Mouse (Mus musculus) C2C12 (cell line): ENCODE measurements around the gene Nacc2. TPM values are rescaled to one million over a fixed set of nuclear protein-coding genes. Genes with fewer than 3 reads are reported as not detected.

Experiments used
- H3K27me3 ChIP-seq: one replicate; pipeline ENCODE4 v1.6.1; 2011; ENCODE audit not compliant: control insufficient read depth, insufficient read depth, insufficient read length
- H3K36me3 ChIP-seq: one replicate; pipeline ENCODE4 v1.6.1; 2011; ENCODE audit not compliant: control insufficient read depth, insufficient read depth
- H3K4me3 ChIP-seq: one replicate; pipeline ENCODE4 v1.5.1; 2011; ENCODE audit warnings: mild to moderate bottlenecking, control low read depth; ENCODE audit not compliant: poor library complexity, insufficient read depth, severe bottlenecking
- H3K79me2 ChIP-seq: one replicate; pipeline ENCODE4 v1.6.1; 2011; ENCODE audit not compliant: control insufficient read depth, insufficient read depth
- H3K79me3 ChIP-seq: one replicate; pipeline ENCODE4 v1.6.1; 2011; ENCODE audit warnings: low read depth, control low read depth
- H3ac ChIP-seq: one replicate; pipeline ENCODE3; 2011; ENCODE audit warnings: low read depth; ENCODE audit not compliant: control insufficient read depth, insufficient read length
- CEBPB ChIP-seq: IDR thresholded peaks from one replicate; pipeline ENCODE4 v1.6.1; 2011; ENCODE audit warnings: low read depth, mild to moderate bottlenecking, control low read depth, moderate library complexity
- CTCF ChIP-seq: IDR thresholded peaks from one replicate; pipeline ENCODE4 v1.5.1; 2011; ENCODE audit not compliant: control insufficient read depth, insufficient read depth, insufficient read length
- FOSL1 ChIP-seq: IDR thresholded peaks from one replicate; pipeline ENCODE4 v1.8.0; 2011; ENCODE audit warnings: mild to moderate bottlenecking, low read length; ENCODE audit not compliant: poor library complexity, insufficient read depth, severe bottlenecking
- MAX ChIP-seq: IDR thresholded peaks from one replicate; pipeline ENCODE4 v1.6.1; 2011; ENCODE audit warnings: mild to moderate bottlenecking, control low read depth
- MYOD1 ChIP-seq: IDR thresholded peaks from one replicate; pipeline ENCODE4 v1.6.1; 2011; ENCODE audit warnings: low read depth; ENCODE audit not compliant: control insufficient read depth, insufficient read length
- MYOG ChIP-seq: IDR thresholded peaks from one replicate; pipeline ENCODE4 v1.6.1; 2011; ENCODE audit not compliant: control insufficient read depth, insufficient read length; ENCODE audit errors: extremely low read depth
- USF1 ChIP-seq: IDR thresholded peaks from one replicate; pipeline ENCODE4 v1.6.1; 2011; ENCODE audit warnings: low read depth, mild to moderate bottlenecking, control low read depth, moderate library complexity
- polyA plus RNA-seq: library from polyadenylated mRNA; unstranded; fragments of >200 nt; fragmentation: generic; extraction: Trizol; gene quantifications from one replicate; pipeline ENCODE4 v1.2.1, GENCODE M21; 2012; ENCODE audit warnings: missing spikeins

The Nacc2 gene
- polyA plus RNA-seq, 1 experiment: 20.8 TPM

DNA sequence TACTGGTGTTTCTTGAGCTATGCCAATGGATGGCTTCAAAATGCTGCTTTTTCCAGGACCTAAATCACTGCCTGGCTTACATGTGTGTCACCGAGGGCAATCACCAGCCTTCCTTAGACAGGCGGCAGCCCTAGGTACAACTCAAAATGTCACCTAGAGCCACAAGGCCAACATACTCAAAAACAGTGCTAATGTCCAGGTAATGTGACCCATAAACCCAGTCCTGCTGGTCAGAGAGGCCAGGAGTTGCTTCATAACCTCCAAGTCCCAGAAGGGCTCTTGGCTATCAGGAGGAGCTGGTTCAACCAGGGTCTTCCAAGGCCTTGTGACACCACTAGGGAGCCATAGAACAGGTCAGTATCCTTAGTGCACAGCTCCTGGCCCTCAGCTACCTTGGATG, 11.6 kb upstream of the Nacc2 start:
- no peak for TF ChIP-seq CEBPB
- TF ChIP-seq FOSL1: no peak
- TF ChIP-seq MYOD1: no peak
- no peak for TF ChIP-seq MYOG
- no peak for TF ChIP-seq CTCF
- no peak for TF ChIP-seq MAX
- TF ChIP-seq USF1: no peak
- Histone ChIP-seq H3K4me3 (no peak overlapping the region), H3K36me3 (peaks cover 25% of the 10 kb centered on the region), H3K27me3 (no peaks in the 10 kb centered on the region), H3ac (no peak overlapping the region), H3K79me3 (peaks cover 6% of the 10 kb centered on the region), H3K79me2 (peaks cover 20% of the 10 kb centered on the region)

DNA sequence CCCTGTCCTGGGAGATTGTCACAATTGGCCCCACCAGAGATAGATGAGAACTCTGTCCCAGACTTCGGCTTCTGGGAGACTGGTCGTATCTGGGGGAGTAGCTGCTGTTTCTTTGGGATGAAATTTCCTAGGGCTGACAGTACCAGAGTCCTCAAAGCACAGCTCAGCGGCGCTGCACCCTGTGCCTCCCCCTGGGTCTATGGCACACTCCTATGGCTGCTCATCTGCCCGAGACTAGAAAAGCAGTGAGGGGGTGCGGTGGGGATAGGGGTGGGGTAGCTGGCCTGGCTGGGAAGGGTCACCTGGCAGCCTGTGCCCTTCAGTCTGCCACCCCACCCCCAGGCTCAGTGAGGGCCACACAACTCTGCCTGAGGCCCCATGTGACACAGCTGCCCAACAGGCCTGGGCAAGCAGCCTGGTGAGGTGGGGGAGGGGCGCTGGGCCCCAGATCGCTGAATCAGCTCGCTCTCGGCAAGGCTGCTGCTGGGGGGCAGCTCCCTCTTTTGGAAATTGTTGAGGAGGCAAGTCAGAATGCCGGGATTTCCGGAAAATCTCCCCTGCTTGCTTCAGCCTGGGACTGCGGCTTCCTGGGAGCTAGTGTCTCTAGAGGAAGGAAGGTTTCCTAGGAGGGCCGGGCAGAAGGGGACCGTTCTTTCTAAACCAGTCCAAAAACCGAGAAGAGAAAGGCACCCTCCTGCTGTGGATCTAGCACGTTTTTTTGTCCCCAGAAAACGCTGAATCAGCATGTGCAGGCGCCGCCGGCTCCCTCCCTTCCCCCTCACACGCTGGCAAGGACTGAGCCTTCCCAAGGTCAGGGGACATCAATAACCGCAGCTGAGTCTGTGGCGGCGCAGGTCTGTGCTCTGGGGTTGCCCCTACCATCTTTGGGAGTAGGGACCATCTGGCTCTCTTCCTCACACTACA, 9.9 kb upstream of the Nacc2 start:
- Histone ChIP-seq H3K79me3 (no peaks in the 10 kb centered on the region), H3K79me2 (peaks cover 3% of the 10 kb centered on the region), H3K36me3 (peaks cover 19% of the 10 kb centered on the region), H3K4me3 (peak overlapping the region; percentile 14), H3K27me3 (no peaks in the 10 kb centered on the region), H3ac (peak overlapping the region; percentile 55)
- TF ChIP-seq MYOG (no peak), MYOD1 (no peak), USF1 (peak; percentile 71), CEBPB (no peak), CTCF (no peak), MAX (peak; percentile 28), FOSL1 (no peak)

DNA sequence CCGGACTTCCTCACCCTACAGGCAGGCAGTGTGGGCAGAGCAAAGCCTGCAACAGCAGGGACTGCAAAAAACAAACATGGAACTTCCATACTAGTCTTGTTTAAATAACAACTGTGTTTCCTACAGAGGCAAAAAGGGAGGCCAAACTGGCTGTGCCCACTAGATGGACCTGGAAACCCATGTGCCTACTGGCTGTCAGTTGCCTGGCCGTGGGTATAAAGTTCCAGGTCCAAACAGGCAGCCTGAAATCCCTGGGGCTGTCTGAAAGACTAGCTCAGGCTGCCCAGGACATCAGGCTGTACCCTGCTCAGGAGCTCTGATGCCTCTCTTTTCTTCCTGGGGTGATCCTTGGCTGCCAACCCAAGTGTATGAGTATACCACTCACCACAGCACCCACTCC, 8.3 kb upstream of the Nacc2 start:
- H3K79me3 ChIP-seq: no peaks in the 10 kb centered on the region
- no peak overlapping the region for H3ac ChIP-seq
- H3K27me3 ChIP-seq: no peaks in the 10 kb centered on the region
- H3K36me3 ChIP-seq: peaks cover 5% of the 10 kb centered on the region
- no peak overlapping the region for H3K4me3 ChIP-seq
- TF ChIP-seq MAX (no peak), MYOD1 (no peak), CEBPB (no peak), CTCF (no peak), USF1 (no peak), MYOG (no peak), FOSL1 (no peak)
- H3K79me2 ChIP-seq: no peaks in the 10 kb centered on the region

DNA sequence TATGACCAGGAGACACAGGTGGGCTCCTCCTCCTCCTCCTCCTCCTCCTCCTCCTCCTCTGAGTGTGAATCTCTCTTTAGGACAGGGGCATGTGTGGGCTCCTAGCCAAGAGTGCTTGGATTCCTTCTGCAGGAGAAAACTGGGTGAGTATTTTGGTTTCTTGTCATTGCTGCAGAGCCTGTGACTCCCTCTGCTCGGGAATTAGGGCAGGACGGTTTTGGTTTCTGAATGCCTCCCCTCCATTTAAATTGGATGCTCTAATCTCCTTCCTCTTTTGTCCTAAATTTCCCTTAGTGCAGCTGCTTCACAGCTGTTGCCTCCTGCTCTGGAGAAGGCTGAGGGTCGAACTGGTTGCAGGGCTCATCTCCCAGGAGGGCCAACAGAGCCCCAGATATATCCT, 6.9 kb upstream of the Nacc2 start:
- Histone ChIP-seq H3K27me3 (no peaks in the 10 kb centered on the region), H3ac (no peak overlapping the region), H3K79me2 (no peaks in the 10 kb centered on the region), H3K36me3 (no peaks in the 10 kb centered on the region), H3K4me3 (no peak overlapping the region), H3K79me3 (no peaks in the 10 kb centered on the region)
- TF ChIP-seq MYOD1: no peak
- TF ChIP-seq CTCF: no peak
- TF ChIP-seq MAX: no peak
- TF ChIP-seq USF1: no peak
- no peak for TF ChIP-seq CEBPB
- no peak for TF ChIP-seq MYOG
- TF ChIP-seq FOSL1: no peak

DNA sequence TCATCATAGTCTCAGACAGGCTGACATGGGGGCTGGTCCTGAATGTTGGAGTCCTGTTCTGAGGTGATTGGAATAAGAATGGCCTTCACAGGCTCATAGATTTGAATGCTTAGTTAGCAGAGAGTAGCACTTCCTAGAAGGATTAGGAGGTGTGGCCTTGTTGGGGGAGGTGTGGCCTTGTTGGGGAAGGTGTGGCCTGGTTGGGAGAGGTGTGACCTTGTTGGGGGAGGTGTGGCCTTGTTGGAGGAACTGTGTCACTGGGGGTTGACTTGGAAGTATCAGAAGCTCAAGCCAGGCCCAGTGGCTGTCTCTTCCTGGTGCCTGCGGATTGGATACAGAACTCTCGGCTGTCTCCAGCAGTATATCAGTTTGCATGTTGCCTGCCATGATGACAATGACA, 6.3 kb upstream of the Nacc2 start:
- TF ChIP-seq MAX: no peak
- TF ChIP-seq CEBPB: no peak
- TF ChIP-seq USF1: no peak
- no peak for TF ChIP-seq MYOD1
- no peak for TF ChIP-seq CTCF
- TF ChIP-seq MYOG: no peak
- TF ChIP-seq FOSL1: no peak

More for the DNA sequence above, 6.3 kb upstream of the Nacc2 start:
- H3K27me3 ChIP-seq: no peaks in the 10 kb centered on the region
- no peak overlapping the region for H3K4me3 ChIP-seq
- H3K79me2 ChIP-seq: no peaks in the 10 kb centered on the region
- H3K36me3 ChIP-seq: no peaks in the 10 kb centered on the region
- H3K79me3 ChIP-seq: no peaks in the 10 kb centered on the region
- H3ac ChIP-seq: no peak overlapping the region
